Mouse (Mus musculus) CH12.LX (cell line): Measurements from ENCODE around the gene Becn1. TPM values are rescaled to one million over a fixed set of nuclear protein-coding genes. Genes with fewer than 3 reads are reported as not detected.

Experiments used
- DNase-seq: peaks from one replicate; pipeline ENCODE4 v3.0.0-alpha.2; 2013; ENCODE audit errors: extremely low read depth
- H3K27ac ChIP-seq: 2 replicates; pipeline ENCODE4 v1.5.1; 2012; ENCODE audit warnings: low read depth, mild to moderate bottlenecking, control low read depth, moderate library complexity; ENCODE audit not compliant: insufficient read depth
- H3K27me3 ChIP-seq: replicated peaks from 2 replicates; pipeline ENCODE3; 2012; ENCODE audit warnings: inconsistent platforms
- H3K36me3 ChIP-seq, 2 experiments: replicated peaks in 1 of 2; 2 replicates each; pipeline versions ENCODE3 to v1.6.1; 2012; ENCODE audit warnings: inconsistent platforms in 1 of 2, low read length in 1 of 2, mild to moderate bottlenecking in 1 of 2, mixed read lengths in 1 of 2, moderate library complexity in 1 of 2; ENCODE audit not compliant: control insufficient read depth in 1 of 2, insufficient read depth in 1 of 2
- H3K4me1 ChIP-seq, 2 experiments: 2 replicates each; pipeline ENCODE4 v1.6.1; 2012; ENCODE audit warnings: inconsistent platforms in 1 of 2, moderate library complexity in 1 of 2; ENCODE audit not compliant: insufficient read depth in 2 of 2, control insufficient read depth in 1 of 2
- H3K4me2 ChIP-seq: 2 replicates; pipeline ENCODE4 v1.6.1; 2012; ENCODE audit warnings: low read depth, mild to moderate bottlenecking, control low read depth; ENCODE audit not compliant: poor library complexity, insufficient read depth, severe bottlenecking
- H3K4me3 ChIP-seq, 3 experiments: fragments of 150-350 bp in 1 of 3; sonication (generic) in 1 of 3; replicated peaks in 1 of 3; 2 replicates each; pipeline versions ENCODE3 to v1.5.1; 2011 to 2012; ENCODE audit warnings: low read depth in 2 of 3, low read length in 2 of 3, mild to moderate bottlenecking in 2 of 3, moderate library complexity in 2 of 3, control low read depth in 1 of 3, improper control_type of control experiment in 1 of 3, inconsistent platforms in 1 of 3, mixed read lengths in 1 of 3; ENCODE audit not compliant: poor library complexity in 1 of 3
- H3K79me2 ChIP-seq: replicated peaks from 2 replicates; pipeline ENCODE4 v1.6.1; 2012; ENCODE audit warnings: mild to moderate bottlenecking, moderate library complexity; ENCODE audit not compliant: control insufficient read depth, poor library complexity, insufficient read depth, severe bottlenecking; ENCODE audit errors: extremely low read depth
- H3K9ac ChIP-seq: 2 replicates; pipeline ENCODE4 v1.6.1; 2012; ENCODE audit warnings: low read depth, mild to moderate bottlenecking, control low read depth, moderate library complexity; ENCODE audit not compliant: insufficient read depth
- H3K9me3 ChIP-seq: replicated peaks from 2 replicates; pipeline ENCODE3; 2012; ENCODE audit warnings: low read length, inconsistent platforms, mixed read lengths
- BHLHE40 ChIP-seq: IDR thresholded peaks from 2 replicates; pipeline ENCODE4 v1.6.1; 2011; ENCODE audit warnings: mild to moderate bottlenecking, low read depth, low read length, improper control_type of control experiment
- CHD1 ChIP-seq: IDR thresholded peaks from 2 replicates; pipeline ENCODE4 v1.6.1; 2012; ENCODE audit warnings: low read depth, low read length, improper control_type of control experiment, inconsistent platforms
- ELF1 ChIP-seq: IDR thresholded peaks from 2 replicates; pipeline ENCODE4 v1.6.1; 2014; ENCODE audit warnings: low read depth, mild to moderate bottlenecking, inconsistent platforms, low read length, improper control_type of control experiment
- MAFK ChIP-seq: IDR thresholded peaks from 2 replicates; pipeline ENCODE4 v1.6.1; 2011; ENCODE audit warnings: low read length, improper control_type of control experiment; ENCODE audit not compliant: insufficient replicate concordance
- MAX ChIP-seq: IDR thresholded peaks from 2 replicates; pipeline ENCODE4 v1.6.1; 2011; ENCODE audit warnings: low read length, improper control_type of control experiment
- MEF2A ChIP-seq: IDR thresholded peaks from 2 replicates; pipeline ENCODE4 v1.6.1; 2014; ENCODE audit warnings: low read depth, mild to moderate bottlenecking, inconsistent platforms, low read length, improper control_type of control experiment, borderline replicate concordance
- MXI1 ChIP-seq: IDR thresholded peaks from 2 replicates; pipeline ENCODE4 v1.6.1; 2011; ENCODE audit warnings: mild to moderate bottlenecking, low read depth, low read length, improper control_type of control experiment
- MYC ChIP-seq: IDR thresholded peaks from 2 replicates; pipeline ENCODE4 v1.6.1; 2011; ENCODE audit warnings: low read depth, mild to moderate bottlenecking, improper control_type of control experiment, low read length
- NELFE ChIP-seq: IDR thresholded peaks from 2 replicates; pipeline ENCODE4 v1.6.1; 2011; ENCODE audit warnings: low read depth, low read length, improper control_type of control experiment
- POLR2A ChIP-seq: IDR thresholded peaks from 2 replicates; pipeline ENCODE4 v1.6.1; 2011; ENCODE audit warnings: low read depth, mild to moderate bottlenecking, improper control_type of control experiment, low read length
- SIN3A ChIP-seq: IDR thresholded peaks from 2 replicates; pipeline ENCODE4 v1.6.1; 2012; ENCODE audit warnings: low read length, improper control_type of control experiment, inconsistent platforms
- TCF12 ChIP-seq: IDR thresholded peaks from 2 replicates; pipeline ENCODE4 v1.6.1; 2014; ENCODE audit warnings: low read depth, mild to moderate bottlenecking, inconsistent platforms, low read length, improper control_type of control experiment
- USF2 ChIP-seq: conservative IDR thresholded peaks from 2 replicates; pipeline ENCODE4 v1.6.1; 2011; ENCODE audit warnings: low read depth, low read length, improper control_type of control experiment
- ZC3H11A ChIP-seq: IDR thresholded peaks from 2 replicates; pipeline ENCODE4 v1.6.1; 2012; ENCODE audit warnings: low read depth, mild to moderate bottlenecking, inconsistent platforms, low read length, improper control_type of control experiment
- ZNF384 ChIP-seq: IDR thresholded peaks from 2 replicates; pipeline ENCODE4 v1.6.1; 2012; ENCODE audit warnings: low read depth, low read length, improper control_type of control experiment, inconsistent platforms
- dilution Hi-C: fragments of 300-500 bp; cut with MboI; formaldehyde crosslinking; loops from 2 replicates; pipeline ENCODE4 v1.14.3; 2020; ENCODE audit warnings: low sequenced_read_pairs; ENCODE audit not compliant: extremely low pct_unique_long_range_greater_than_20kb, extremely low pct_ligation_motif_present
- in situ Hi-C: fragments of 300-500 bp; cut with MboI; formaldehyde crosslinking; loops from 3 replicates; pipeline ENCODE4 v1.14.3; 2019; ENCODE audit warnings: low sequenced_read_pairs, low pct_ligation_motif_present, low pct_unique_long_range_greater_than_20kb, mixed read lengths
- polyA plus RNA-seq: library from polyadenylated mRNA; unstranded; fragments of >175 nt; gene quantifications from 2 replicates; pipeline ENCODE4 v1.2.1, GENCODE M21; 2012; ENCODE audit warnings: low read depth; ENCODE audit not compliant: insufficient read length
- total RNA-seq, 2 experiments: library from RNA; depleted of rRNA; stranded (reverse); fragments of 300-350 nt in 1 of 2; fragments of >200 nt in 1 of 2; gene quantifications; 2 replicates each; pipeline ENCODE4 v1.2.3; 2012 to 2014

The Becn1 gene
- total and polyA plus RNA-seq, 3 experiments = 177 to 280 (median 224) TPM

DNA sequence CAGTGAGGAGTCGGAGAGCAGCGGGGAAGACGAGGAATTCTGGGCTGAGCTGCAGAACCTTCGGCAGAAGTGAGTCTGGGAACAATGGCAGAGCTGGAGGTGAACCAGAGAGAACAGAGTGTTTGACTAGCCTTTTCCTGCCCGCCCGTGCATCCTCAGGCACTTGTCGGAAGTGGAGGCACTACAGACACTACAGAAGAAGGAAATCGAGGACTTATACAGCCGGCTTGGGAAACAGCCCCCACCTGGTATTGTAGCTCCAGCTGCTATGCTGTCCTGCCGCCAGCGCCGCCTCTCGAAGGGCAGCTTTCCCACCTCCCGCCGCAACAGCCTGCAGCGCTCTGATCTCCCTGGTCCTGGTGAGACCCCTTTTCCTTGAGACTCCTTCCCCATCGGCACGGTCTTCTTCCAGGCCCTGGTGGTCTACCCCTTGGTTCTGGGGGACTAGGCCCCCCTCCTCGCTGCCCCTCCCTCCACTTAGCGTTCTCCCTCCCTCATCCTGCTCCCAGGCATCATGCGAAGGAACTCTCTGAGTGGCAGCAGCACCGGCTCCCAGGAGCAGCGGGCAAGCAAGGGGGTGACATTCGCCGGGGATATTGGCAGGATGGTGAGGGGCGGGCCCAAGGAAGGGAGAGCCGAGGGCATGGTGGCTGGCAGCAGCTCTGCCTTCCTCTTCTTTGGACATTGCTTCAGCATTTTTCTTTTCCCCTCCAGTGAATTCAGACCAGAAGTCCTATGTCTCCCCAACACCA is 25.6 kb downstream of the Becn1 start:
- H3K4me3 ChIP-seq = no peak overlapping the region
- no peak for DNase-seq
- no peak overlapping the region for H3K27ac ChIP-seq
- TF ChIP-seq POLR2A (0 out of 2 replicates have a peak, but pooled peaks have one; percentile 10), USF2 (no peak)
- H3K9me3 ChIP-seq = no peaks in the 10 kb centered on the region
- H3K27me3 ChIP-seq = no peaks in the 10 kb centered on the region
- peaks cover 13 to 42% of the 10 kb centered on the region in 2 experiments for H3K4me1 ChIP-seq
- in situ Hi-C loops = no loop called here
- no peak overlapping the region for H3K9ac ChIP-seq
- dilution Hi-C loops = no loop called here
- no peak overlapping the region for H3K4me2 ChIP-seq
- H3K36me3 ChIP-seq = peaks cover 14 to 42% of the 10 kb centered on the region in 2 experiments
- no peaks in the 10 kb centered on the region; the same call in 1 of the 2 replicates for H3K79me2 ChIP-seq

GRCm38 (mm10) chr11:101275309-101275708 is 26.8 kb downstream of the Becn1 start:
- H3K9me3 ChIP-seq = no peaks in the 10 kb centered on the region
- H3K27ac ChIP-seq = no peak overlapping the region
- dilution Hi-C loops = no loop called here
- H3K9ac ChIP-seq = no peak overlapping the region
- peaks cover 14 to 48% of the 10 kb centered on the region in 2 experiments for H3K36me3 ChIP-seq
- H3K4me2 ChIP-seq = no peak overlapping the region
- no peaks in the 10 kb centered on the region for H3K27me3 ChIP-seq
- peaks cover 13 to 37% of the 10 kb centered on the region in 2 experiments for H3K4me1 ChIP-seq
- no peak for TF ChIP-seq NELFE
- no peak for TF ChIP-seq MYC
- no peak for TF ChIP-seq TCF12
- TF ChIP-seq CHD1 = no peak
- no peak for TF ChIP-seq MAX
- TF ChIP-seq BHLHE40 = no peak
- TF ChIP-seq ELF1 = no peak
- TF ChIP-seq ZNF384 = no peak
- TF ChIP-seq MEF2A = no peak
- no peak for TF ChIP-seq ZC3H11A
- TF ChIP-seq SIN3A = no peak
- TF ChIP-seq MXI1 = no peak
- no peak for TF ChIP-seq POLR2A
- no peak for TF ChIP-seq USF2
- no peak for TF ChIP-seq MAFK
- H3K79me2 ChIP-seq = no peaks in the 10 kb centered on the region; the same call in 1 of the 2 replicates
- no peak overlapping the region for H3K4me3 ChIP-seq
- in situ Hi-C loops = no loop called here
- DNase-seq = no peak
